Mouse (Mus musculus) bone marrow macrophage, adult 2 months (primary cell): ENCODE measurements at regions not wholly inside any gene's neighbourhood (a gene's known extent, or its start where the extent isn't known, plus 50 kb on each side); places are given as distances from the start of the nearest gene placed in this dataset.

Source experiments
- CTCF ChIP-seq: IDR thresholded peaks from 2 replicates; pipeline ENCODE4 v1.5.1; 2012; ENCODE audit warnings: low read depth, mild to moderate bottlenecking, low read length, moderate library complexity
- POLR2A ChIP-seq: IDR thresholded peaks from 2 replicates; pipeline ENCODE4 v1.6.1; 2012; ENCODE audit warnings: mild to moderate bottlenecking, low read depth, low read length, borderline replicate concordance

DNA sequence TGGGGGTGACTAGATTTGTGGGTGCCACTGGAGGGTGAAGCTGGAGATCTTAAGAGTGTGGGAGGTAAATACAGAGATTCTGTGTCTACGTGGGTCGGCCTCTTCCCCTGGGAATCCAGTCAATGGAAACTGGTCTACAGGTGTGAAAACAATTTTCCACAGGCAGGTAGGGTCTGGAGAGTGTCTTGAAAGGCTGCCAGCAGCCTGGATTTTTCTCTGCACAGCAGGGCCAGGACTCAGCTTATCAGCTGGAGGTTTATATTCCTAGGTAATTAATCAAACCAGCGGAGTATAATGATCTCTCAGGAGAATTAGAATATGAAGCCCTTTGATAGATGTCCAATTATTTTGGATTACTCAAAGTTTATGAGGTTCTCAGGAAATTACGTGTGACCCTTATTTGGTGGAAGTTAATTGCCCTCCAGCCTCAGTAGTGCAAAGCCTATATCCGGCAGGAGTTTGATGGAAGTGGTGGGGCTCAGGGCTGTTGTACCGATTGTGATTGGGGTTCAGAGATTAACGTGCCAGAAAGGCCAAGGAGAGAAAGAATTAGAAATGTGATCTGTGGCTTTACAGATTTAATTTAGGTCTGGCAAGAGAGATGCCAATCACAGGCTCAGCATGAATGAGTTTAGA, 250.8 kb downstream of the Map2k6 start:
- TF ChIP-seq CTCF (no peak), POLR2A (no peak)
